Mouse (Mus musculus) intestine, postnatal 0 days (tissue): Measurements from ENCODE around the gene Krtcap3. TPM values are rescaled to one million over a fixed set of nuclear protein-coding genes. Genes with fewer than 3 reads are reported as not detected.

Experiments used
- ATAC-seq: fragments of 200-750 bp; cut with Nextera tagmentation; 2 replicates; pipeline ENCODE4 v1.8.0; 2017; ENCODE audit warnings: mild to moderate bottlenecking, moderate TSS enrichment, moderate library complexity
- H3K27ac ChIP-seq: fragments of 300-500 bp; sonication (generic); 2 replicates; pipeline ENCODE4 v1.5.1; 2014; ENCODE audit warnings: mild to moderate bottlenecking, low read depth, low read length, moderate library complexity
- H3K27me3 ChIP-seq: fragments of 300-500 bp; sonication (generic); replicated peaks from 2 replicates; pipeline ENCODE4 v1.6.1; 2014; ENCODE audit warnings: low read length, mixed read lengths; ENCODE audit not compliant: control insufficient read depth, insufficient read depth
- H3K36me3 ChIP-seq: fragments of 300-500 bp; sonication (generic); 2 replicates; pipeline ENCODE4 v1.6.1; 2014; ENCODE audit warnings: mild to moderate bottlenecking, moderate library complexity; ENCODE audit not compliant: control insufficient read depth, insufficient read depth
- H3K4me1 ChIP-seq: fragments of 300-500 bp; sonication (generic); replicated peaks from 2 replicates; pipeline ENCODE4 v1.6.1; 2014; ENCODE audit warnings: antibody characterized with exemption, low read length, mixed read lengths; ENCODE audit not compliant: control insufficient read depth, insufficient read depth
- H3K4me2 ChIP-seq: fragments of 300-500 bp; sonication (generic); replicated peaks from 2 replicates; pipeline ENCODE4 v1.6.1; 2014; ENCODE audit warnings: low read depth, mild to moderate bottlenecking, moderate library complexity
- H3K4me3 ChIP-seq: fragments of 300-500 bp; sonication (generic); 2 replicates; pipeline ENCODE4 v1.5.1; 2014; ENCODE audit warnings: low read depth, low read length
- H3K9ac ChIP-seq: fragments of 300-500 bp; sonication (generic); 2 replicates; pipeline ENCODE4 v1.6.1; 2014; ENCODE audit warnings: mild to moderate bottlenecking, low read depth, low read length
- H3K9me3 ChIP-seq: fragments of 300-500 bp; sonication (generic); 2 replicates; pipeline ENCODE4 v1.6.1; 2016; ENCODE audit warnings: mixed run types; ENCODE audit not compliant: control insufficient read depth
- CTCF ChIP-seq: sonication (generic); IDR thresholded peaks from 2 replicates; pipeline ENCODE4 v1.5.1; 2016; ENCODE audit warnings: low read depth, mild to moderate bottlenecking, control low read depth, antibody characterized with exemption, moderate library complexity
- WGBS: fragments of 180-500 bp; shearing (Covaris S2); extraction: QIAGEN DNeasy Blood & Tissue Kit; methylation state at CpG from one replicate; pipeline ENCODE4 v1.1.7; 2014; 5-methylcytosine and 5-hydroxymethylcytosine counted together
- polyA plus RNA-seq: library from polyadenylated mRNA; unstranded; fragments of >200 nt; fragmentation: Nextera tagmentation; extraction: Ambion mirVana; gene quantifications from 2 replicates; pipeline ENCODE4 v1.2.1, GENCODE M21; 2015

The Krtcap3 gene
- polyA plus RNA-seq, 1 experiment from 2014 or later = 108 TPM

DNA sequence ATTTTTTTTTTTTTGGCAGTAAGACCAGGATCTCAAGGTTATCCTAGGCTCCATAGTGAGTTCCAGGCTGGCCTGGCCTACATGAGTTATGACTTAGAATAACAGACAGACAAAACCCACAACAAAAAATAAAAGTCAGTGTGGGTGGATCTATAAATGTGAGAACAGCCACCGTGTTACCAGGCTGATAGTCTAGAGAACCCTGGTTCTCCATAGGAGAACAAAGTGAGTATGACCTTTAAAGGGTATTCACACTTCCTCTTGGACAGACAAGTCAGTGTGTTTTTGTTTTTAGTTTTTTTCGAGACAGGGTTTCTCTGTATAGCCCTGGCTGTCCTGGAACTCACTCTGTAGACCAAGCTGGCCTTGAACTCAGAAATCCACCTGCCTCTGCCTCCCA lies 4.5 kb downstream of the Krtcap3 start:
- H3K27me3 ChIP-seq = no peaks in the 10 kb centered on the region
- no peak overlapping the region for H3K4me2 ChIP-seq
- 87% methylated on average over 2 of the region's 2 CpGs for WGBS
- no peak for ATAC-seq
- TF ChIP-seq CTCF = no peak
- no peak overlapping the region for H3K9ac ChIP-seq
- no peak overlapping the region for H3K27ac ChIP-seq
- H3K36me3 ChIP-seq = peaks cover 29% of the 10 kb centered on the region
- no peak overlapping the region for H3K4me3 ChIP-seq
- H3K9me3 ChIP-seq = no peaks in the 10 kb centered on the region
- no peaks in the 10 kb centered on the region for H3K4me1 ChIP-seq

DNA sequence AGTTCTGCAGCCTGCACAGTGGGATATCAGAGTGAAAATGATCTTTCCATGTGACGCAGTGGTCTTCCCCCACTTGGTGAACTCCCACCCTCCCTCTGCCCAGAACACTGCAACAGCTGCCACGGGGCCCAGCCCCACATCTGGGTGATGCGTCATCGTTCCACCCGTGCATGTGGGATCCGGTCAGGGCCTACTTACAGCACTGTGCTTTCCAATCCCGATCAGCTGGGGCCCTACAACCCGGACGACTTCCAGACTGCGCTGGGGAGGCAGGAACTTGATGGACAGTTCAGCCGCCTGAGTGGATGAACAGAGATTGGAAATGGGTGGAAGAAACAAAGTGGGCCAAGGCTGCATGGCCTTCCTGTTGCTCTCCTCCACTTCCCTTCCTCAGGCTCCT lies 6.1 kb downstream of the Krtcap3 start:
- H3K27me3 ChIP-seq = no peaks in the 10 kb centered on the region
- 85% methylated on average over 11 of the region's 11 CpGs for WGBS
- no peak overlapping the region for H3K27ac ChIP-seq
- no peak for ATAC-seq
- H3K9me3 ChIP-seq = no peaks in the 10 kb centered on the region
- no peak overlapping the region for H3K9ac ChIP-seq
- H3K36me3 ChIP-seq = peaks cover 34% of the 10 kb centered on the region
- H3K4me1 ChIP-seq = no peaks in the 10 kb centered on the region
- H3K4me3 ChIP-seq = no peak overlapping the region
- no peak overlapping the region for H3K4me2 ChIP-seq
- no peak for TF ChIP-seq CTCF

DNA sequence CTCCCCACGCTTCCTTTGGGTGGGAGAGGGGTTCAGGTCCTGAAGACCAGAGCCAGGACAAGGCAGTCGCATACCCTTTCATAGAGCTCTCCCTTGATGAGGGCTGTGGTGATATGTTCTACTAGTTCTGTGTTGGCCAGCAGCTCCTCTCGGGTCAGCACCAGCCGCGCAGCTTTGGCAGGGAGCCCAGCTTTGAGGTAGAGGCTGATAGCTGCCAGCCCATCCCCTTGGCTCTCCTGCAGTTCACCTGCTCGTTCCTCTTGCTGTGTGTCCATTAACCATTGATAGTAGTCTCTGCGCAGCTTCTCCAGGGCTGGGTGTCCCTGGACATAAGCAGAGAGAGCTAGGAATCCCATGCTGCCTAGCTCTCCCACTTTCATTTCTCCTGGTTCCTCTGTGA lies 14.6 kb downstream of the Krtcap3 start:
- TF ChIP-seq CTCF = no peak
- no peak for ATAC-seq
- peaks cover 57% of the 10 kb centered on the region for H3K36me3 ChIP-seq
- H3K9me3 ChIP-seq = no peaks in the 10 kb centered on the region
- H3K4me1 ChIP-seq = no peaks in the 10 kb centered on the region
- H3K4me2 ChIP-seq = no peak overlapping the region
- H3K4me3 ChIP-seq = no peak overlapping the region
- WGBS = 78% methylated on average over 7 of the region's 7 CpGs
- no peaks in the 10 kb centered on the region for H3K27me3 ChIP-seq
- no peak overlapping the region for H3K9ac ChIP-seq
- H3K27ac ChIP-seq = no peak overlapping the region

DNA sequence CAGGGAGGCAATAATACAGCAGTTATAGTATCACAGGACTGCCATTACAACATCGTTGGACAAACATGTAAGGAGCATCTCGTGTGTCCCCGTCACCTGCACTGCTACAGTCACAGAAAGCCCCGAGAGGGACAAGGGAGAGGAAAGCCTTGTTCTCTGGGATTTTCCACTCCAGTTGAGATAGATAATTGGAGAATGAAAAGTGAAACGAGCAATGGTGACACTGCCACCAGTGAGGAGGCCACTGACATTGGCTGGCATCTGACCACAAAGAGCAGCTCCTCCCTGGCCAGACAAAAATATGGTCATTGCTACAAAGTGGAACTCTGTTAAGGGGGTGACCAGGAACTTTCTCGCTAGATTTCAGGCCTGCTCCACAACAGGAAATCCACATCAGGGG lies 16.2 kb downstream of the Krtcap3 start:
- TF ChIP-seq CTCF = no peak
- H3K4me3 ChIP-seq = no peak overlapping the region
- H3K4me1 ChIP-seq = no peaks in the 10 kb centered on the region
- no peaks in the 10 kb centered on the region for H3K27me3 ChIP-seq
- no peak overlapping the region for H3K4me2 ChIP-seq
- no peak overlapping the region for H3K9ac ChIP-seq
- ATAC-seq = no peak
- H3K9me3 ChIP-seq = no peaks in the 10 kb centered on the region
- no peak overlapping the region for H3K27ac ChIP-seq
- WGBS = 81% methylated on average over 6 of the region's 6 CpGs
- peaks cover 50% of the 10 kb centered on the region for H3K36me3 ChIP-seq

DNA sequence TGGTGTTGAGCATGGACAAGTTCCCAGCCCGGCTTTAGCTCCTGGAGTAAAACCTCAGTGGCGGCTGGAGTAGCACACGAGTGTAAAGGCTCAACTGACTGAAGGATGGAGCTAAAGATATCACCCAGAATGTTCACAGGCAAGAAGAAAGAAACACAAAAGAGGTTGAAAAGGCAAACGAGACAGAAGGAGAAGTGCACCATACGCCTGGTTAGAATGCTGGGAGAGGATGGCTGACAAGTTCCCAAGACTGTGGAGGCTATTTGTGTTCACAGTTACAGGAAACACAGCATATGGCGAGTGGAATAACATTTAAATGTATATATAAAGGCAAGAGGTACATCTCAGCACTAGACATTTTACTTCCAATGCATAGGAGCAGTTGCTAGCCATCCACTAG lies 21.5 kb downstream of the Krtcap3 start:
- H3K9ac ChIP-seq = no peak overlapping the region
- ATAC-seq = no peak
- TF ChIP-seq CTCF = no peak
- 91% methylated on average over 6 of the region's 6 CpGs for WGBS
- no peak overlapping the region for H3K4me3 ChIP-seq
- peaks cover 27% of the 10 kb centered on the region for H3K36me3 ChIP-seq
- no peaks in the 10 kb centered on the region for H3K9me3 ChIP-seq
- H3K27ac ChIP-seq = no peak overlapping the region
- H3K4me2 ChIP-seq = no peak overlapping the region
- no peaks in the 10 kb centered on the region for H3K4me1 ChIP-seq
- no peaks in the 10 kb centered on the region for H3K27me3 ChIP-seq

DNA sequence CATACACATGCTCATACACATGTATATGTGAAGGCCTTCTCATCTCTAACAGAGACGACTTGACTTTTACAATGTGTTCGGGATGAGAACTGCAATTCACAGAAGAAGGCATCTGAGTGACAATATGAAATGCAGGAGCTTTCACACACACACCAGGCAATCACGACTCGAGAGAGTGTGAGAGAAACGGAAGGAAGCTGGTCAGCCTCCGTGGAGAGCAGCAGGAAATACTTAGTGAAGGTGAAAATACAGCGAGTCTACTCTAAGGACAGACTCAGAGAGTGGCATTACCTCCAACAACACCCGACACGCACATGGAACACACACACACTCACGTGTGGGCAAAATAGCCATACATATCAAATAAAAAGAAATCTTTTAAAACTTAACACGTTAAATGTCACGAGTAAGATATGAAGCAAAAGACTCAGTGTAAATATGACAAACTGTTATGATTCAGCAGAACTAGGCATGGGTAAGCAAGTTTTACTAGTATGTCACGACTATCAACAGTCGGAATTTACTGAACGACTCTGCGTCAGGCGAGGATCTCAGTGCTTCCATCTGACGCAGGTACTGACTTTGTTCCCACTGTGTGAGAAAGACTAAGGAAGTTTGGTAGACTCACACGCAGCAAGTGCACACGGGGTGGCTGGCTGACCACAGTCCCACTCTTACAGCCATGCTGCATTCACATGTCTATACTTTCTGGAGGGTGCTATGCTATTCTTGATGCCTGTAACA lies 27.9 kb downstream of the Krtcap3 start:
- Histone ChIP-seq H3K27ac (no peak overlapping the region), H3K9me3 (no peaks in the 10 kb centered on the region), H3K27me3 (no peaks in the 10 kb centered on the region), H3K4me1 (no peaks in the 10 kb centered on the region), H3K36me3 (peaks cover 32% of the 10 kb centered on the region), H3K4me3 (no peak overlapping the region), H3K9ac (no peak overlapping the region), H3K4me2 (no peak overlapping the region)
- TF ChIP-seq CTCF = no peak
- 85% methylated on average over 20 of the region's 20 CpGs for WGBS
- ATAC-seq = no peak
